Mouse (Mus musculus) olfactory bulb, adult 2 months (tissue): Measurements from ENCODE around the gene Gm10775.

Experiments
- CTCF ChIP-seq: fragments of 200-500 bp; IDR thresholded peaks from 2 replicates; pipeline ENCODE4 v1.5.1; 2012; ENCODE audit warnings: low read depth, mild to moderate bottlenecking, low read length, moderate library complexity; ENCODE audit not compliant: insufficient read depth
- POLR2A ChIP-seq: fragments of 200-500 bp; IDR thresholded peaks from 2 replicates; pipeline ENCODE4 v1.6.1; 2012; ENCODE audit warnings: mild to moderate bottlenecking, low read depth, low read length, moderate library complexity; ENCODE audit not compliant: insufficient read depth

- no peak for TF ChIP-seq CTCF
- no peak for TF ChIP-seq POLR2A
Observed at GRCm38 (mm10) chr13:65241627-65242318, 17.6 kb upstream of the Gm10775 start.
